Mouse (Mus musculus) brain, embryonic 14.5 days (tissue): ENCODE data around the gene Klf13. TPM values are rescaled to one million over a fixed set of nuclear protein-coding genes. Genes with fewer than 3 reads are reported as not detected.

ENCODE experiments used
- DNase-seq: peaks from one replicate; pipeline ENCODE4 v3.0.0-alpha.2; 2011; ENCODE audit warnings: low read depth
- CTCF ChIP-seq: fragments of 200-500 bp; IDR thresholded peaks from 2 replicates; pipeline ENCODE4 v1.5.1; 2012; ENCODE audit warnings: inconsistent platforms, mild to moderate bottlenecking, moderate library complexity, borderline replicate concordance; ENCODE audit not compliant: insufficient read depth, insufficient read length; ENCODE audit errors: extremely low read depth
- POLR2A ChIP-seq: fragments of 200-500 bp; IDR thresholded peaks from 2 replicates; pipeline ENCODE4 v1.6.1; 2012; ENCODE audit warnings: mild to moderate bottlenecking, inconsistent platforms, borderline replicate concordance; ENCODE audit not compliant: poor library complexity, insufficient read depth, insufficient read length, severe bottlenecking; ENCODE audit errors: extremely low read depth
- polyA plus RNA-seq: library from polyadenylated mRNA; depleted of rRNA; stranded (reverse); fragments of >200 nt; gene quantifications from 2 replicates; pipeline ENCODE4 v1.2.3, GENCODE M21; 2012

Gene Klf13
- polyA plus RNA-seq, 1 experiment: 19.8 TPM

GRCm38 (mm10) chr7:63938066-63938913, 425 bp downstream of the Klf13 start:
- no peak for TF ChIP-seq CTCF
- TF ChIP-seq POLR2A: peak; percentile 61; the same call in 1 of the 2 replicates
- DNase-seq: no peak

- peak; percentile 77 for DNase-seq
Observed at GRCm38 (mm10) chr7:63937236-63938065, 1.3 kb downstream of the Klf13 start.

GRCm38 (mm10) chr7:63936986-63937235, 1.8 kb downstream of the Klf13 start:
- DNase-seq: no peak
- TF ChIP-seq POLR2A (no peak), CTCF (no peak)

More at GRCm38 (mm10) chr7:63937236-63938065, 1.3 kb downstream of the Klf13 start:
- TF ChIP-seq CTCF (no peak), POLR2A (peak; percentile 72)

GRCm38 (mm10) chr7:63936188-63936985, 2.3 kb downstream of the Klf13 start:
- TF ChIP-seq POLR2A (no peak), CTCF (peak; percentile 21; the same call in 1 of the 2 replicates)
- DNase-seq: peak; percentile 85

- no peak for DNase-seq
Observed at GRCm38 (mm10) chr7:63935809-63936187, 2.9 kb downstream of the Klf13 start.

GRCm38 (mm10) chr7:63934530-63934929, 4.2 kb downstream of the Klf13 start:
- TF ChIP-seq CTCF (no peak), POLR2A (no peak)
- DNase-seq: no peak

More at GRCm38 (mm10) chr7:63935809-63936187, 2.9 kb downstream of the Klf13 start:
- no peak for TF ChIP-seq CTCF
- no peak for TF ChIP-seq POLR2A

- TF ChIP-seq CTCF: no peak
- no peak for TF ChIP-seq POLR2A
- no peak for DNase-seq
Observed at GRCm38 (mm10) chr7:63933905-63934304, 4.8 kb downstream of the Klf13 start.

GRCm38 (mm10) chr7:63932461-63932860, 6.3 kb downstream of the Klf13 start:
- DNase-seq: no peak
- TF ChIP-seq POLR2A (no peak), CTCF (no peak)

GRCm38 (mm10) chr7:63930766-63931165, 7.9 kb downstream of the Klf13 start:
- TF ChIP-seq CTCF: no peak
- no peak for TF ChIP-seq POLR2A

GRCm38 (mm10) chr7:63930132-63930531, 8.6 kb downstream of the Klf13 start:
- no peak for DNase-seq
- TF ChIP-seq POLR2A (no peak), CTCF (no peak)

More at GRCm38 (mm10) chr7:63930766-63931165, 7.9 kb downstream of the Klf13 start:
- no peak for DNase-seq

- TF ChIP-seq POLR2A (no peak), CTCF (no peak)
- DNase-seq: no peak
Observed at GRCm38 (mm10) chr7:63929080-63929479, 9.6 kb downstream of the Klf13 start.
